Comparison of ENCODE assay signal across 22 mouse cellular contexts in genomic region chr8:104060446-104060845, GRCm38 (mm10).
"Had no signal": no experiment of that assay in that cellular context is flagged by ENCODE, and none has a peak within 500 bp of the region (broad histone marks: within the 10 kb centered on the region; RNA-seq: fewer than 3 reads in every experiment).

No protein-coding gene starts in this region.

- H3K4me3 ChIP-seq: layer of hippocampus, adult 2 months; limb, embryonic 10.5 days; limb, embryonic 13.5 days; liver, embryonic 12.5 days; liver, embryonic 15.5 days; lung, embryonic 15.5 days; megakaryocyte, embryonic 14.5 days; midbrain, embryonic 12.5 days had no signal

- DNase-seq: kidney, adult 11 months; kidney, adult 9 months; kidney, postnatal 25 days; layer of hippocampus, adult 9-11 months; liver; lung, adult 18-20 months; lung, postnatal 10 days; lung, postnatal 36 days; right cerebral cortex, adult 18-20 months; right cerebral cortex, postnatal 14 days; right cerebral cortex, postnatal 4 days; thymus, adult 2 months; thymus, postnatal 14 days had no signal

- H3K9ac ChIP-seq: limb, embryonic 13.5 days; liver, embryonic 12.5 days; liver, embryonic 15.5 days; lung, embryonic 15.5 days; midbrain, embryonic 12.5 days had no signal

- H3K27ac ChIP-seq: layer of hippocampus, adult 2 months; limb, embryonic 10.5 days; limb, embryonic 13.5 days; liver, embryonic 12.5 days; liver, embryonic 15.5 days; lung, embryonic 15.5 days; midbrain, embryonic 12.5 days; stomach, postnatal 0 days had no signal

- H3K36me3 ChIP-seq: limb, embryonic 10.5 days; limb, embryonic 13.5 days; liver, embryonic 12.5 days; liver, embryonic 15.5 days; lung, embryonic 15.5 days; midbrain, embryonic 12.5 days had no signal

- H3K4me2 ChIP-seq: limb, embryonic 13.5 days; liver, embryonic 12.5 days; liver, embryonic 15.5 days; lung, embryonic 15.5 days; midbrain, embryonic 12.5 days had no signal

- H3K4me1 ChIP-seq: liver, embryonic 12.5 days; liver, embryonic 15.5 days; megakaryocyte, embryonic 14.5 days had no signal

- H3K9me3 ChIP-seq: limb, embryonic 10.5 days; limb, embryonic 13.5 days; liver, embryonic 12.5 days; liver, embryonic 15.5 days; lung, embryonic 15.5 days; midbrain, embryonic 12.5 days had no signal

- H3K27me3 ChIP-seq: limb, embryonic 13.5 days; liver, embryonic 12.5 days; liver, embryonic 15.5 days; lung, embryonic 15.5 days; midbrain, embryonic 12.5 days had no signal

- ATAC-seq: liver, embryonic 12.5 days had no signal
